Mouse (Mus musculus): ENCODE results near the gene Mylk3. TPM values are rescaled to one million over a fixed set of nuclear protein-coding genes. Genes with fewer than 3 reads are reported as not detected.

Gene Mylk3
- polyA plus RNA-seq, 1 experiment from 2014 or later = 1.6 TPM

GRCm38 (mm10) chr8:85408053-85408505 is 21.9 kb upstream of the Mylk3 start:
- no peaks in the 10 kb centered on the region for H3K27me3 ChIP-seq
- H3K4me2 ChIP-seq (replicated peaks) = no peak overlapping the region
- no peak overlapping the region for H3K4me3 ChIP-seq
- ATAC-seq (ENCODE audit: low FRiP score, low read depth) = no peak
- no peak overlapping the region for H3K27ac ChIP-seq
- H3K36me3 ChIP-seq = 0 out of 2 replicates have a peak, but pooled peaks cover 6% of the 10 kb centered on the region
- H3K9ac ChIP-seq = no peak overlapping the region
- whole genome bisulfite sequencing = 66% methylated on average over 7 of the region's 7 CpGs
- no peaks in the 10 kb centered on the region for H3K9me3 ChIP-seq
- H3K4me1 ChIP-seq = no peaks in the 10 kb centered on the region

- Histone ChIP-seq H3K27me3 (no peaks in the 10 kb centered on the region), H3K36me3 (0 out of 2 replicates have a peak, but pooled peaks cover 6% of the 10 kb centered on the region), H3K4me1 (no peaks in the 10 kb centered on the region), H3K27ac (no peak overlapping the region), H3K9me3 (no peaks in the 10 kb centered on the region), H3K4me2 (replicated peaks) (no peak overlapping the region), H3K9ac (no peak overlapping the region), H3K4me3 (no peak overlapping the region)
- 83% methylated on average over 10 of the region's 10 CpGs for WGBS
- ATAC-seq (ENCODE audit: low FRiP score, low read depth) = no peak
These were observed 19.8 kb upstream of the Mylk3 start for GRCm38 (mm10) chr8:85405961-85406360.

- Histone ChIP-seq H3K27ac (no peak overlapping the region), H3K4me1 (no peaks in the 10 kb centered on the region), H3K4me3 (no peak overlapping the region), H3K9ac (no peak overlapping the region), H3K9me3 (no peaks in the 10 kb centered on the region), H3K4me2 (replicated peaks) (no peak overlapping the region), H3K27me3 (no peaks in the 10 kb centered on the region), H3K36me3 (0 out of 2 replicates have a peak, but pooled peaks cover 6% of the 10 kb centered on the region)
- ATAC-seq (ENCODE audit: low FRiP score, low read depth) = no peak
- 50% methylated on average over 3 of the region's 3 CpGs for WGBS
These were observed 19.3 kb upstream of the Mylk3 start for GRCm38 (mm10) chr8:85405418-85405817.

- no peaks in the 10 kb centered on the region for H3K36me3 ChIP-seq
- no peak overlapping the region for H3K27ac ChIP-seq
- no peaks in the 10 kb centered on the region for H3K9me3 ChIP-seq
- H3K27me3 ChIP-seq = no peaks in the 10 kb centered on the region
- H3K9ac ChIP-seq = no peak overlapping the region
- ATAC-seq (ENCODE audit: low FRiP score, low read depth) = no peak
- 91% methylated on average over 4 of the region's 4 CpGs for WGBS
- H3K4me1 ChIP-seq = 0 out of 2 replicates have a peak, but pooled peaks cover 4% of the 10 kb centered on the region
- no peak overlapping the region for H3K4me2 ChIP-seq (replicated peaks)
- H3K4me3 ChIP-seq = no peak overlapping the region
These were observed 12.4 kb upstream of the Mylk3 start for GRCm38 (mm10) chr8:85398548-85398947.

GRCm38 (mm10) chr8:85397508-85397907 is 11.4 kb upstream of the Mylk3 start:
- H3K27me3 ChIP-seq = no peaks in the 10 kb centered on the region
- no peaks in the 10 kb centered on the region for H3K36me3 ChIP-seq
- WGBS = 46% methylated on average over 5 of the region's 5 CpGs
- no peaks in the 10 kb centered on the region for H3K9me3 ChIP-seq
- no peak overlapping the region for H3K4me2 ChIP-seq (replicated peaks)
- H3K9ac ChIP-seq = no peak overlapping the region
- no peak for ATAC-seq (ENCODE audit: low FRiP score, low read depth)
- no peak overlapping the region for H3K27ac ChIP-seq
- no peak overlapping the region for H3K4me3 ChIP-seq
- 0 out of 2 replicates have a peak, but pooled peaks cover 4% of the 10 kb centered on the region for H3K4me1 ChIP-seq

- H3K27ac ChIP-seq = no peak overlapping the region
- no peak overlapping the region for H3K4me3 ChIP-seq
- 0 out of 2 replicates have a peak, but pooled peaks cover 4% of the 10 kb centered on the region for H3K4me1 ChIP-seq
- H3K9me3 ChIP-seq = no peaks in the 10 kb centered on the region
- no peaks in the 10 kb centered on the region for H3K27me3 ChIP-seq
- H3K4me2 ChIP-seq (replicated peaks) = no peak overlapping the region
- H3K36me3 ChIP-seq = no peaks in the 10 kb centered on the region
- no peak overlapping the region for H3K9ac ChIP-seq
- no peak for ATAC-seq (ENCODE audit: low FRiP score, low read depth)
- 76% methylated on average over 5 of the region's 5 CpGs for WGBS
These were observed 10.4 kb upstream of the Mylk3 start for GRCm38 (mm10) chr8:85396432-85397079.

GRCm38 (mm10) chr8:85395681-85396431 is 9.7 kb upstream of the Mylk3 start:
- WGBS = 81% methylated on average over 8 of the region's 8 CpGs
- H3K4me2 ChIP-seq (replicated peaks) = no peak overlapping the region
- no peak overlapping the region for H3K4me3 ChIP-seq
- H3K27me3 ChIP-seq = no peaks in the 10 kb centered on the region
- ATAC-seq (ENCODE audit: low FRiP score, low read depth) = no peak
- H3K27ac ChIP-seq = no peak overlapping the region
- no peak overlapping the region for H3K9ac ChIP-seq
- no peaks in the 10 kb centered on the region for H3K36me3 ChIP-seq
- 0 out of 2 replicates have a peak, but pooled peaks cover 4% of the 10 kb centered on the region for H3K4me1 ChIP-seq
- no peaks in the 10 kb centered on the region for H3K9me3 ChIP-seq

GRCm38 (mm10) chr8:85395017-85395416 is 8.9 kb upstream of the Mylk3 start:
- Histone ChIP-seq H3K27ac (no peak overlapping the region), H3K27me3 (no peaks in the 10 kb centered on the region), H3K4me1 (0 out of 2 replicates have a peak, but pooled peaks cover 4% of the 10 kb centered on the region), H3K9ac (no peak overlapping the region), H3K36me3 (no peaks in the 10 kb centered on the region), H3K4me2 (replicated peaks) (no peak overlapping the region), H3K4me3 (no peak overlapping the region), H3K9me3 (no peaks in the 10 kb centered on the region)
- 77% methylated on average over 3 of the region's 3 CpGs for WGBS
- ATAC-seq (ENCODE audit: low FRiP score, low read depth) = no peak

GRCm38 (mm10) chr8:85393199-85393598 is 7.1 kb upstream of the Mylk3 start:
- Histone ChIP-seq H3K9ac (no peak overlapping the region), H3K4me1 (0 out of 2 replicates have a peak, but pooled peaks cover 4% of the 10 kb centered on the region), H3K4me3 (no peak overlapping the region), H3K27me3 (no peaks in the 10 kb centered on the region), H3K9me3 (no peaks in the 10 kb centered on the region), H3K4me2 (replicated peaks) (no peak overlapping the region), H3K36me3 (no peaks in the 10 kb centered on the region), H3K27ac (no peak overlapping the region)
- no peak for ATAC-seq (ENCODE audit: low FRiP score, low read depth)
- 90% methylated on average over 6 of the region's 6 CpGs for WGBS

GRCm38 (mm10) chr8:85391438-85391837 is 5.3 kb upstream of the Mylk3 start:
- H3K27ac ChIP-seq = no peak overlapping the region
- H3K4me2 ChIP-seq (replicated peaks) = no peak overlapping the region
- 59% methylated on average over 1 of the region's 1 CpGs for WGBS
- H3K4me1 ChIP-seq = no peaks in the 10 kb centered on the region
- H3K27me3 ChIP-seq = no peaks in the 10 kb centered on the region
- no peaks in the 10 kb centered on the region for H3K9me3 ChIP-seq
- no peaks in the 10 kb centered on the region for H3K36me3 ChIP-seq
- no peak for ATAC-seq (ENCODE audit: low FRiP score, low read depth)
- no peak overlapping the region for H3K4me3 ChIP-seq
- no peak overlapping the region for H3K9ac ChIP-seq

- Histone ChIP-seq H3K36me3 (no peaks in the 10 kb centered on the region), H3K9ac (no peak overlapping the region), H3K4me1 (peaks cover 26% of the 10 kb centered on the region), H3K4me3 (no peak overlapping the region), H3K27me3 (no peaks in the 10 kb centered on the region), H3K4me2 (replicated peaks) (no peak overlapping the region), H3K9me3 (no peaks in the 10 kb centered on the region), H3K27ac (no peak overlapping the region)
- 79% methylated on average over 4 of the region's 4 CpGs for WGBS
- ATAC-seq (ENCODE audit: low FRiP score, low read depth) = no peak
These were observed 4.2 kb downstream of the Mylk3 start for GRCm38 (mm10) chr8:85381926-85382325.

GRCm38 (mm10) chr8:85380824-85381209 is 5.3 kb downstream of the Mylk3 start:
- H3K27ac ChIP-seq = 0 out of 2 replicates have a peak overlapping the region, but pooled peaks have one; percentile 4
- 67% methylated on average over 8 of the region's 8 CpGs for WGBS
- H3K4me1 ChIP-seq = peaks cover 26% of the 10 kb centered on the region
- no peak overlapping the region for H3K9ac ChIP-seq
- H3K36me3 ChIP-seq = no peaks in the 10 kb centered on the region
- no peak overlapping the region for H3K4me3 ChIP-seq
- H3K9me3 ChIP-seq = no peaks in the 10 kb centered on the region
- no peak overlapping the region for H3K4me2 ChIP-seq (replicated peaks)
- ATAC-seq (ENCODE audit: low FRiP score, low read depth) = no peak
- no peaks in the 10 kb centered on the region for H3K27me3 ChIP-seq

Measured in limb, embryonic 13.5 days (tissue).